Mouse (Mus musculus) heart, embryonic 15.5 days (tissue): ENCODE results near the gene Exosc10. TPM values are rescaled to one million over a fixed set of nuclear protein-coding genes. Genes with fewer than 3 reads are reported as not detected.

Experiments used
- polyA plus RNA-seq: library from polyadenylated mRNA; unstranded; fragments of >200 nt; fragmentation: Nextera tagmentation; extraction: Ambion mirVana; gene quantifications from 2 replicates; pipeline ENCODE4 v1.2.1, GENCODE M21; 2015

The Exosc10 gene
- polyA plus RNA-seq, 1 experiment from 2014 or later: 56.4 TPM

Other genes with a start within 250 kb of the Exosc10 start
- gene Ubiad1, start 113.7 kb upstream of the Exosc10 start, polyA plus RNA-seq: 19.5 and 22.8 TPM in 2 replicates
- gene Mtor, start 109.8 kb upstream of the Exosc10 start, polyA plus RNA-seq: 12.7 and 13.8 TPM in 2 replicates
- 14.4 and 16.5 TPM in 2 replicates for gene Angptl7, start 58.0 kb upstream of the Exosc10 start, polyA plus RNA-seq
- gene Srm, start 33.1 kb downstream of the Exosc10 start, polyA plus RNA-seq: 76.8 and 113 TPM in 2 replicates
- 0.39 TPM in 1 of 2 replicates, not detected in the other for gene Masp2, start 44.1 kb downstream of the Exosc10 start, polyA plus RNA-seq
- gene Tardbp, start 68.6 kb downstream of the Exosc10 start, polyA plus RNA-seq: 153 and 176 TPM in 2 replicates
- 0.16 and 0.38 TPM in 2 replicates for gene Gm572, start 84.9 kb downstream of the Exosc10 start, polyA plus RNA-seq
- gene Casz1, start 246.0 kb downstream of the Exosc10 start, polyA plus RNA-seq: 20.7 and 22.6 TPM in 2 replicates